Mouse (Mus musculus) olfactory bulb, adult 2 months (tissue): ENCODE data around the gene Olfr1450.
"Not testable (repeated sequence)": the region's sequence is repeated elsewhere in the genome, so short reads cannot be mapped to it uniquely, and the experiment has no call there.

Source experiments
- CTCF ChIP-seq: fragments of 200-500 bp; IDR thresholded peaks from 2 replicates; pipeline ENCODE4 v1.5.1; 2012; ENCODE audit warnings: low read depth, mild to moderate bottlenecking, low read length, moderate library complexity; ENCODE audit not compliant: insufficient read depth
- POLR2A ChIP-seq: fragments of 200-500 bp; IDR thresholded peaks from 2 replicates; pipeline ENCODE4 v1.6.1; 2012; ENCODE audit warnings: mild to moderate bottlenecking, low read depth, low read length, moderate library complexity; ENCODE audit not compliant: insufficient read depth

GRCm38 (mm10) chr19:12970082-12970481 lies 20.0 kb downstream of the Olfr1450 start:
- TF ChIP-seq CTCF, POLR2A: not testable (repeated sequence)
